Mouse (Mus musculus): Measurements from ENCODE around the gene Gm28919.
"Not testable (repeated sequence)": the region's sequence is repeated elsewhere in the genome, so short reads cannot be mapped to it uniquely, and the experiment has no call there.

The Gm28919 gene
- long read RNA-seq, experiment 1 = 0 reads
- long read RNA-seq, experiment 2 = 0 reads

DNA sequence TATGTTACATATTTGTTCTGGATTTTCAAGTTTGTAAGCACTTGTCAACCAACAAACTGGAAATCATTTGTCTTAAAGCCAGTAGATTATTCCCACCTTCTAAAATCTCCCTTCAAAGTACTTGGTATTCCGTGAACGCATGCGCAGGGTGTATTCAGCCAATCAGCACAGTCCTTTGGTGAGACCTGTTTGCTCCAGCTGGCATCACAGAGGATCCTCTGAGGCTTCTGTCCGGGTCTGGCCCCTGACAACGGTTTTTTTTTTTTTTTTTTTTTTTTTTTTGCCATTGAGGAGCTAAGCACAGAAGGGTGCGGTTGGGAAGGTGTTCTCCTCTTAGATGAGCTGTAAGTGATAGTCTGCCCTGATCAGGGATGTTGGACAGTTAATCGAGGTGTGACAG lies at the start of gene Gm28919:
Gm28919 (plus strand) TSS at position 301 of the 400 bp plus-strand sequence.
- intact Hi-C loops (cut with DNase I) = not testable (repeated sequence)
